Mouse (Mus musculus) bone marrow macrophage, adult 2 months (primary cell): ENCODE results near the gene Tspan18.

Experiments used
- CTCF ChIP-seq: IDR thresholded peaks from 2 replicates; pipeline ENCODE4 v1.5.1; 2012; ENCODE audit warnings: low read depth, mild to moderate bottlenecking, low read length, moderate library complexity
- POLR2A ChIP-seq: IDR thresholded peaks from 2 replicates; pipeline ENCODE4 v1.6.1; 2012; ENCODE audit warnings: mild to moderate bottlenecking, low read depth, low read length, borderline replicate concordance

DNA sequence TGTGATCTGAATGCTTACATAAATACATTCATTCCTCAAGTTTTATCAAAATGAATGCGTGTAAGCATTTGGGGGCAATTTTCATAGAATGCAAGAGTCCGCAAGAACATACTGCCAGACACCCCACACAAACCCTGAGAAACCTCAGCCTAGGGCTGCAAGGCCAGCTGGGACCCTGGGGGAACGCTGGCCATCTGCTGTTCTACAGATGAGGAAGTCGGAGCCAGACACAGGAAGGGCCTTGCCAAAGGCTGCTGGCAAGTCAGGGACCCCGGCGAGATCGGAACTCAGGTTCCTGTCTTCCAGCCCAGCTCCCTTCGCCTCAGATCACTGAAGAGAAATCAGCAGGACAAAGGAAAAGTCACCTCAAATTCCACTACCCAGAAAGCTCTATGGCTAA is 34.6 kb upstream of the Tspan18 start:
- no peak for TF ChIP-seq CTCF
- TF ChIP-seq POLR2A = no peak
